Mouse (Mus musculus) heart, embryonic 11.5 days (tissue): ENCODE results near the gene Rab31. TPM values are rescaled to one million over a fixed set of nuclear protein-coding genes. Genes with fewer than 3 reads are reported as not detected.

Experiments used
- ATAC-seq: fragments of 200-750 bp; cut with Nextera tagmentation; replicated peaks from 2 replicates; pipeline ENCODE4 v1.8.0; 2017; ENCODE audit warnings: moderate library complexity; ENCODE audit not compliant: insufficient number of reproducible peaks, low FRiP score, low TSS enrichment
- H3K27ac ChIP-seq: fragments of 300-500 bp; sonication (generic); 2 replicates; pipeline ENCODE4 v1.5.1; 2014; ENCODE audit warnings: mild to moderate bottlenecking, low read depth, low read length
- H3K27me3 ChIP-seq: fragments of 300-500 bp; sonication (generic); 2 replicates; pipeline ENCODE4 v1.6.1; 2014; ENCODE audit warnings: mild to moderate bottlenecking, low read length, mixed read lengths; ENCODE audit not compliant: control insufficient read depth, insufficient read depth
- H3K36me3 ChIP-seq: fragments of 300-500 bp; sonication (generic); 2 replicates; pipeline ENCODE4 v1.6.1; 2014; ENCODE audit warnings: mild to moderate bottlenecking, low read length, moderate library complexity, mixed read lengths; ENCODE audit not compliant: control insufficient read depth, insufficient read depth
- H3K4me1 ChIP-seq: fragments of 300-500 bp; sonication (generic); 2 replicates; pipeline ENCODE4 v1.6.1; 2014; ENCODE audit warnings: low read length; ENCODE audit not compliant: control insufficient read depth, insufficient read depth
- H3K4me2 ChIP-seq: fragments of 300-500 bp; sonication (generic); 2 replicates; pipeline ENCODE4 v1.6.1; 2014; ENCODE audit warnings: mild to moderate bottlenecking, moderate library complexity
- H3K4me3 ChIP-seq: fragments of 300-500 bp; sonication (generic); 2 replicates; pipeline ENCODE4 v1.5.1; 2014; ENCODE audit warnings: low read depth, low read length
- H3K9ac ChIP-seq: fragments of 300-500 bp; sonication (generic); 2 replicates; pipeline ENCODE4 v1.6.1; 2014; ENCODE audit warnings: mild to moderate bottlenecking, low read depth, low read length, moderate library complexity
- H3K9me3 ChIP-seq: fragments of 300-500 bp; sonication (generic); replicated peaks from 2 replicates; pipeline ENCODE4 v1.6.1; 2016; ENCODE audit warnings: low read length; ENCODE audit not compliant: control insufficient read depth
- WGBS: fragments of 180-500 bp; shearing (Covaris S2); extraction: QIAGEN DNeasy Blood & Tissue Kit; methylation state at CpG from one replicate; pipeline ENCODE4 v1.1.7; 2014; ENCODE audit not compliant: insufficient replicate concordance; 5-methylcytosine and 5-hydroxymethylcytosine counted together
- polyA plus RNA-seq: library from polyadenylated mRNA; unstranded; fragments of >200 nt; fragmentation: Nextera tagmentation; extraction: Ambion mirVana; gene quantifications from 2 replicates; pipeline ENCODE4 v1.2.1, GENCODE M21; 2014

The Rab31 gene
- polyA plus RNA-seq, 1 experiment from 2014 or later, result 33.2 TPM

DNA sequence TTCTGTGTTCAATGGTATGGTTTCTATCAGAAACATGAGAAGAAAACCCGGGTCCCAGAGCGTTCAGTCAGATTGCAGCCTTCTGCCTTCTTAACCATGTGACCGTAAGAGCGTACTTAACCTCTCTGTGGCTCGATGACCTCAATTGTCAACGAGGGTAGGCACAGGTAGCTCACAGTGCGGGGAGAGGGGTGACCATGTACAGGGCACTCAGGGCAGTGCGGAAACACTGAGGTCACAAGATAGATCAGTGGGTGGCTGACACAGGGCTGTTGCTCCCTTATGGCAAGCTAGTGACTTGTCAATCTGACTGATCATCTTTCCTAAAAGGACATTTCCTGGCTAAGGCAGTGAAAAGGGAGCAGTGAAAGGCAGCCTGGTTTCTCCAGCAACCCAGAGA lies 58.5 kb downstream of the Rab31 start:
- WGBS, result 65% methylated on average over 8 of the region's 8 CpGs
- H3K27me3 ChIP-seq, result no peaks in the 10 kb centered on the region
- no peak for ATAC-seq
- H3K4me2 ChIP-seq, result no peak overlapping the region
- no peak overlapping the region for H3K4me3 ChIP-seq
- no peak overlapping the region for H3K9ac ChIP-seq
- H3K36me3 ChIP-seq, result peaks cover 5% of the 10 kb centered on the region; the same call in 1 of the 2 replicates
- H3K27ac ChIP-seq, result no peak overlapping the region
- H3K4me1 ChIP-seq, result no peaks in the 10 kb centered on the region
- H3K9me3 ChIP-seq, result peaks cover 5% of the 10 kb centered on the region

DNA sequence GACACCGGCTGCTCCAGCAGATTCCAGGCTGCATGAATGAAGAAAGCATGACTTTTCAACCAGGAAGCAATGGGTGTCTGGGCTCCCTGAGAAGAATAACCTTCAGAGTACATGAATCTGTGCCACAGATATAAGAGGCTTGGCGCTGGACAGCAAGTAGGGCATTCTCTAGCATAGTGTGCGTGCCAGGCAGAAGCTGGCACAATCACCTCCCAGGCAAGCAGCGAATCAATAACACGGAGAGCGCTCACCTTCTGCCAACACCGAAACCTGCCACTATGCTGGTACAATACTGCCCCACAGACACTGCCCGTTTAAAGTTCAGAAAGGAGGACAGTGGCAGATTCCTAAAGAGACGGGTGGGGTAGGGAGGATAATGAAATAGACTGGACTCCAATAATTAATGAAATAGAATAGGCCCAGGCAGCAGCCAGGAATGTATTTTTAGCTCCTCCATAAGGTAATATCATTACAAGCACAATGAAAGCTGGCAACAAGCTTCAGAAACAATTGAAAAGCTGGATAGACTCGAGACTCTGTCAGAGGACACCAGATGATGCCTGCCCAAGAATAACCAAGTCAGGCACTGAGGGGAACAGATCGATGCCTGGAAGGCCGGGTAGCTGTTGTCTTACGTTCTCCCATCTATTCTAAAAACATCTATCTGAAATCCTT lies 59.6 kb downstream of the Rab31 start:
- no peak overlapping the region for H3K9ac ChIP-seq
- no peaks in the 10 kb centered on the region for H3K27me3 ChIP-seq
- peaks cover 5% of the 10 kb centered on the region; the same call in 1 of the 2 replicates for H3K36me3 ChIP-seq
- ATAC-seq, result no peak
- H3K9me3 ChIP-seq, result peaks cover 5% of the 10 kb centered on the region
- H3K4me2 ChIP-seq, result no peak overlapping the region
- H3K4me1 ChIP-seq, result no peaks in the 10 kb centered on the region
- no peak overlapping the region for H3K27ac ChIP-seq
- no peak overlapping the region for H3K4me3 ChIP-seq
- 88% methylated on average over 13 of the region's 13 CpGs for WGBS

DNA sequence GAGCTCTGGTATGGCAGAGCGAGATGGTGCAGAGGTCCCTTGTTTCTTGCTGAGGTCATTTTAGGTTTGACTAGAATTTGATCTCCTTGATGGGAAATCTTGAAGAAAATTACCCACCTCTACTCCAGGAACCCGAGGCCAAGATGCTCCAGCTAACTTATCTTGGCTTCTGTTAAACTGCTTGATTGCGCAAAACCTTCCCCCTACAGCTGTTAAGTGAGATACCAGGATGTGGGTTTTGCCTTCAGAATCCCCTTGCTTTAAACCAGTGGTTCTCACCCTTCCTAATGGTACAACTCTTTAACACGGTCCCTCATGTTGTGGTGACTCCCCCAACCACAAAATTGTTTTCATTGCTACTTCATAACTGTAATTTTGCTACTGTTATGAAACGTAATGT lies 60.8 kb downstream of the Rab31 start:
- Histone ChIP-seq H3K4me2 (no peak overlapping the region), H3K4me1 (no peaks in the 10 kb centered on the region), H3K36me3 (peaks cover 5% of the 10 kb centered on the region; the same call in 1 of the 2 replicates), H3K27me3 (no peaks in the 10 kb centered on the region), H3K27ac (no peak overlapping the region), H3K4me3 (no peak overlapping the region), H3K9me3 (peaks cover 5% of the 10 kb centered on the region), H3K9ac (no peak overlapping the region)
- no peak for ATAC-seq
- WGBS, result 88% methylated on average over 5 of the region's 5 CpGs

DNA sequence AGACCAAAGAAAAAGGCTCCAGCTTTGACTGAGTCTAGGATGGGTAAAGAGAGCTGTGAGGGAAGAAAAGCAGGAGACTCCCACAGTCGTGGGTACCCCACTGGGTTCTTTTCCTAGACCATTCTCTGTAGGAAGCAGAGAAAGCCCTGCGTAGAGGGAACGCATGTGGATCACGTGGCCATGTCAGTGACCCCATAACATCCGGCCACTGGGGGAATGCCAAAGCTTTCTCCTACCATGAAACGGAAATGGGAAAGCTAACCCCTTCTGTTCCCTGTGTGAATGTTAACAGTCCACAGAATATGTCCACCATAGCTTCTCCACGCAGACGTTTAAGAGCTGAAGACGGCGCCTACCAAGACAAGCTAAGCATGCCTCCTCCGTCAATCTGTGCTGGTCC lies 62.0 kb downstream of the Rab31 start:
- ATAC-seq, result no peak
- Histone ChIP-seq H3K4me3 (no peak overlapping the region), H3K4me1 (no peaks in the 10 kb centered on the region), H3K9ac (no peak overlapping the region), H3K27ac (no peak overlapping the region), H3K4me2 (no peak overlapping the region), H3K27me3 (no peaks in the 10 kb centered on the region), H3K9me3 (peaks cover 5% of the 10 kb centered on the region), H3K36me3 (peaks cover 5% of the 10 kb centered on the region; the same call in 1 of the 2 replicates)
- WGBS, result 85% methylated on average over 11 of the region's 11 CpGs

DNA sequence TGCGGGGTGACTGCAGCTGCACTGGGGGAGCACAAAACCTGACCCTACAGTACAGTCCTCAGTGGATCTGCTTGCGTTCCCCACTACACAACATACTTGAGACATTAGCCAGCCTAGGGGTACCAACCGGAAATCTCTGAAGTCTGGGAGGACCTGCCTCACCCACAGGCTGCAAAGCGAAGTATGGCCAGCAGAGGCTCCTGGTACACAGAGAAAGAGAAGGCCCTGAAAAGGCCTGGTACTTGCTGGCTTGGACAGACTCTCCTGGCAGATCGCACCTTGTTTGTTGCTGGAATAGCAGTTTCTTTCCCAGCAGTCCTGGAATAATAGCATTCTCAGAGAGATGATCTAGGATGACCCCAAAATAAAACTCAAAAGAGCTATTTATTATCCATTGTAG lies 66.3 kb downstream of the Rab31 start:
- Histone ChIP-seq H3K9ac (no peak overlapping the region), H3K4me3 (no peak overlapping the region), H3K4me1 (no peaks in the 10 kb centered on the region), H3K4me2 (no peak overlapping the region), H3K36me3 (0 out of 2 replicates have a peak, but pooled peaks cover under 1% of the 10 kb centered on the region), H3K27me3 (no peaks in the 10 kb centered on the region), H3K27ac (no peak overlapping the region), H3K9me3 (no peaks in the 10 kb centered on the region)
- no peak for ATAC-seq
- 70% methylated on average over 5 of the region's 5 CpGs for WGBS

DNA sequence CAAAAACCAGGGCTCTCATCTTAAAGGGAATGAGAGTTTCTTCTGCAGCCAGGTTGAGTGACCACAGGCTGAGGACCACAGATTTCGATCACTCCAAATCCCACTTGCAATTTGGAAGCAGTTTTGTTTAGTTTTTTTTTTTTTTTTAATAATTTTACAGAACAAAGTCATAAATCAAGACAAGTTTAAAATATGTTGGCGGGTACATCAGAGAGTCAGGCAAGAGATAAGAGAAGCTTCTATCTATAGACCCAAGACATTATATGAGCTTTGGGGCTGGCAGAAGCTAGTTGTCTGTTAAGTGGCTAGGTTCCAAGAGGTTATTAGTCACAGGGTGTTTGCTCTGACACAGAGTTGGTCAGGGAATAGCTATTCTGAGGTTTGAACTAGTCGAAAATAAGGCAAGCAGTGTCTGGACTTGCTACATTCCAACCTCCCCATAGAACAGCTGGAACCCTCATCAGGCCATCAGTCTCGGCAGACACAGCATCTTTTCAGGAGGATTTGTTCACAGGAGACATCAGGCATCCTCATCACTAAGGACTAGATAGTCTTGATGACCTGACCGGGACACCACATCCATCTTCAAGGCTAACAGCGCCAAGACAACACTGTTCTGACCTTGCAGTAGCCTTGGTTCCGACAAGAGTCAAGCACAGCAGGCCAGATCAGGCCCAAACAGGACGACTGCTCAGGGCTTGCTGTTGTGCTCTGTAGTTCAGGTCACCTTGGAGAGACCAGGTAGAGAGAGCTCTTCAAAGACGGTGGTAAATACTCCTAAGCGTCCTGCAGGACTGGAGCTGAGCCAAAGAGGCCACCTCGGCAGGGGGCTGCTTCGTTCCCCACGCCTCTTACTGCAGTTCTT lies 68.8 kb downstream of the Rab31 start:
- Histone ChIP-seq H3K9ac (no peak overlapping the region), H3K36me3 (no peaks in the 10 kb centered on the region), H3K4me2 (no peak overlapping the region), H3K4me3 (no peak overlapping the region), H3K27ac (no peak overlapping the region), H3K4me1 (no peaks in the 10 kb centered on the region), H3K9me3 (no peaks in the 10 kb centered on the region), H3K27me3 (no peaks in the 10 kb centered on the region)
- 71% methylated on average over 13 of the region's 13 CpGs for WGBS
- no peak for ATAC-seq

DNA sequence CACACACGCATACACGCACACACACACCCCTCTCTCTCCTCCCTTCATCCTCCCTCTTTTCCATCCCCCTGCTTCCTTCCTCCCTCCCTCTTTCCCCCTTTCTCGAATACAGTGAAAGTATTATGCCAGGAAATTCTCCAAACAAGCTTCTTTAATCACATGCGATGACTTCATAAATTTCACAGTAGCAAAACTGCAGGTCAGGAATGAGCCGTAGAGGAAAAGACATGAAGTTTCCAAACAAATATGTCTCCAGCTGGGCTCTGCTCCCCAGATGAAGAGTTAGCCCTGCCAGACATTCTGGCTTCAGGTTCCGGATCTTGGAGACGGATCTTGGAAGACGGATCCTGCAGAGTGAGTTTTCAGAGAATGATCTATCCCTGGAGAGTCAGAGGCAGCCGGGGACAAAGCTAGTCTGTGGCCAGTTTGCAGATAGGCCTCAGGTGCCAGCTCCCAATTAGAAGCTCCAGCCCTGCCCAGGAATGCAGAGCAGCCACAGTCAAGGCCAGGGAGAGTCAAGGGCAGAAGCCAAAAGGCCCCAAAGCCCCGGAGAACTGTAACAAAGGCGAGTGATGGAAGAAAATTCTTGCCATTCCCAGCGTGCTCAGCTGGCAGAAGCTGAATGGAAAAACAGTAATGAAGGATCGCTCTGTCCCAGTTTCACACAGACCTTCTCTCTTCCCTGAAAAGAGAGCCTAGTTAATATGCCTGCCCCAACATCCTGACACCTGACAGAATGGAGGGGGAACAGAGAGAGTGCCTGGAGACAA lies 70.6 kb downstream of the Rab31 start:
- Histone ChIP-seq H3K36me3 (no peaks in the 10 kb centered on the region), H3K9ac (no peak overlapping the region), H3K27me3 (no peaks in the 10 kb centered on the region), H3K4me3 (no peak overlapping the region), H3K27ac (peak overlapping the region; percentile 24), H3K9me3 (no peaks in the 10 kb centered on the region), H3K4me2 (no peak overlapping the region), H3K4me1 (no peaks in the 10 kb centered on the region)
- no peak for ATAC-seq
- 58% methylated on average over 13 of the region's 13 CpGs for WGBS

DNA sequence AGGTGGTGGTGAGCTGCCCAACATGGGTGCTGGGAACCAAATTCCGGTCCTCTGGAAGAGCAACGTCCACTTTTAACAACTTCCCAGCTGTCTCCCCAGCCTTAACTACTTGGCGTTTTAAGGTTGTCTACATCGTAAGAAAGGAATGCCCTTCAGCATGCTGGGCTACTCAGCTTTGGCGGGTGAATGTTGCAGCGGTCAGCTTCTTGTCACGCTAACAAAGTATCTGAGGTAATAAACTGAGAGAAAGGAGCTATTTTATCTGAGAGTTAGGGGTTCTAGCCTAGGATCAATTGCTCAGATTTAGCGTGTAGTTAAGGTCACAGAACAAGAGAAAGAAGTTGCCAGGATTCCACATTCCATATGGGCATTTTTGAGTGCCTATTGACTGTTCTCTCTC lies 71.2 kb downstream of the Rab31 start:
- Histone ChIP-seq H3K4me1 (no peaks in the 10 kb centered on the region), H3K27ac (peak overlapping the region; percentile 24; the same call in 1 of the 2 replicates)

More for the DNA sequence above, 71.2 kb downstream of the Rab31 start:
- no peak for ATAC-seq
- Histone ChIP-seq H3K36me3 (no peaks in the 10 kb centered on the region), H3K9me3 (no peaks in the 10 kb centered on the region), H3K9ac (no peak overlapping the region), H3K4me2 (no peak overlapping the region), H3K27me3 (no peaks in the 10 kb centered on the region), H3K4me3 (no peak overlapping the region)
- WGBS, result 75% methylated on average over 8 of the region's 8 CpGs
